Mouse (Mus musculus) embryo, embryonic 10 days (tissue): ENCODE measurements around the gene Ccdc85c.

Experiments
- DNase-seq: peaks from one replicate; pipeline ENCODE4 v3.0.0-alpha.2; 2015; ENCODE audit warnings: low spot score

Ccdc85c gene

GRCm38 (mm10) chr12:108238395-108239035 lies 36.7 kb downstream of the Ccdc85c start:
- no peak for DNase-seq

DNA sequence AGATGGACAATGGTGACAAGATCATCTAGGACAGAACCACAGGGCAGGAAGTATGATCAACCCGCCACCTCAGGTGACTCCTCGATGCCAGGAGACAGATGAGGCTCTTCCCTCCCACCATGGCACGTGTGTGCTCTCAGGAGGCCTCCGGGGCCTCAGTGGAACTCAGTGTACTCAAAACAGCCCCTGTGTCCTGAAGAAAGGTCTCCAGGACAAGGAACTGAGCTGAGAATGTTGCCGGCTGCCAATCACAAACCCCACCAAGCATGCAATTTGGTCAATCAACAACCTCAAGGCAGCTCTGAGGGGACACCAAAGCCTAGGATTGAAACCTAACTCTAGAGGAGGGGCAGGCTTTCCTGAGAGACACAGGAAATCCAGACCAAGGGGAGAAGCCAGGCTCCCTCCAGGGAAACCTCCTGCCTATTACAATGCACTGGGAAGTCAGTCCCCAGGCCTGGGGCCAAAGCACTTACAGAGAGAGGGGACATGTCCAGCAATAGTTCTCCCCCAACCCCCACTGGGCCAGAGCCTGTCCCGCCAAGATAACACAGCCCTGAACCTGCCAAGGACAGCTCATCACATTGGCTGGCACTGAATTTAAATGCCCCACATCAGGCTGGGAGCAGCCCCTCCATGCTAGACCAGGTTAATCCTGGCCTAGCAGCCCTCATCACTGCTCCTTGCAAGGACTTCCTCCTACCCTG lies 37.8 kb downstream of the Ccdc85c start:
- no peak for DNase-seq

- DNase-seq: no peak
Measured at GRCm38 (mm10) chr12:108235976-108236555, 39.2 kb downstream of the Ccdc85c start.

DNA sequence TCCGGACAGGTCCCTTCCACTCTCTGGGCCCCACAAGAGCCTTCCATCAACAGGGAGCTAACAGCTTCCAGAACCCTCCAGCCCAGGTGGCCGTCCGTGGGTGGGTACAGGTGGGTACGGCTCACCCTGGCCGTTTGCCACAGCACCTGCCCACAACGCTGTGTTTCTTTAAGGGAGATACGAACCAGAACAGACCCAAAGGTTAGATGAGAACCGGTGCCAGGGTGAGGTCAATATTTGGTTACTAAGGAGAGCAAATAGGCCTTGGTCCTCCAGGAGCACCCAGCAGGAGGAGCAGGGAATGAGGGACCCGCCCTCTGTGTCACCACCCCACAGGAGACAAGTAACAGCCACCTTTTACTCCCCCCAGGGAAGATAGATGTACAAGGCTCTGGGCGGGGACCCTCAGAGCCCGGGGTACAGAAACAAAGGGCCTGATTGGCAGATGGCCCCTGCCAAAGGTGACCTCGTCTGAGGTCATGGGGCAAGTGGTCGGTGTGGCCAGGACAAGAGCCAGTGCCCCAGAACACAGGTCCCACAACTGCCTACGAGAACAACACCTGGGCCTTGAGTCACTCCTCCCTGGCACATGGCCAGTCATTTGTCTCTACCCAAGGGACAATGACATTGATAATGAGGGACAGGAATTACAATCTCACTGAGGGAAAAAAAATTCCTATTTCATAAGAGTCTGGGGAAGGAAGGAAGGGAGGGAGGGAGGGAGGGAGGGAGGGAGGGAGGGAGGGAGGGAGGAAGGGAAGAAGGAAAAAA lies 40.2 kb downstream of the Ccdc85c start:
- no peak for DNase-seq

DNA sequence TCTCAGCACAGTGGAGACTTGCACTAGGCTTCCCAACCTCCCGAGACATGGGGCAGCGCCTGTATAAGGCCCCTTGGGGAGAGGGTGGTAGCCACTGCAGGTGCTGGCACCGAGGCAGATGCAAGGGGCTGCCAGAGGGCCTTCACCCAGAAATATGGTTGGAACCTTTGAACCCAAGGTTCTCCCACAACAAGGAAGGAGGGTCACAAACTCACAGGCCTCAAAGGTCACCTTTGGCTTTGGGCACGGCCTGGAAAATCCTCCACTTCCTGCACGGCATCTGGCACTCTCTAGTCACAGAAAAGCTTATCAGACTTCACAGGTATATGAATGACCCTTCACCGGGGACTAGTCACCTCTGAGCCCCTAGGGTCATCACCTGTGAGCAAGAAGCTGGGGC lies 41.5 kb downstream of the Ccdc85c start:
- DNase-seq: no peak

DNA sequence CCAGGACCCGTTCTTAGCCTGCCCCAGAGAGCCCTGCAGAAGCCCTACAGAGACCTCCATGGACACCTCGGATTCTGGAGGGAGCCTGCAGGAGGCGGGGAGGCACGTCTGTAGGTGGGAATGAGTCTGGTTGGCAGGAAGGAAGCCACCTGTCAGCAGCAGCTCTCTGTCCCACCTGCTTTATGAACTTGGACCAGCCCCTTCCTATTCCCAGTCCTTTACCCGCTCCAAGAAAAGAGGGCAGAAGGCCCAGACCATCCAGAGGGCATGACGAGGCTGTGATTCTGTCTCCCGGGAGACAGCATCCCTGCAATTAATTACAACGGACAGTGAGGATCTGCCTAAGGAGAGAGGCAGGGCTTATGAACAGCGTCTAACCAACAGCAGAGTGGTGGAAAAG lies 43.3 kb downstream of the Ccdc85c start:
- no peak for DNase-seq

DNA sequence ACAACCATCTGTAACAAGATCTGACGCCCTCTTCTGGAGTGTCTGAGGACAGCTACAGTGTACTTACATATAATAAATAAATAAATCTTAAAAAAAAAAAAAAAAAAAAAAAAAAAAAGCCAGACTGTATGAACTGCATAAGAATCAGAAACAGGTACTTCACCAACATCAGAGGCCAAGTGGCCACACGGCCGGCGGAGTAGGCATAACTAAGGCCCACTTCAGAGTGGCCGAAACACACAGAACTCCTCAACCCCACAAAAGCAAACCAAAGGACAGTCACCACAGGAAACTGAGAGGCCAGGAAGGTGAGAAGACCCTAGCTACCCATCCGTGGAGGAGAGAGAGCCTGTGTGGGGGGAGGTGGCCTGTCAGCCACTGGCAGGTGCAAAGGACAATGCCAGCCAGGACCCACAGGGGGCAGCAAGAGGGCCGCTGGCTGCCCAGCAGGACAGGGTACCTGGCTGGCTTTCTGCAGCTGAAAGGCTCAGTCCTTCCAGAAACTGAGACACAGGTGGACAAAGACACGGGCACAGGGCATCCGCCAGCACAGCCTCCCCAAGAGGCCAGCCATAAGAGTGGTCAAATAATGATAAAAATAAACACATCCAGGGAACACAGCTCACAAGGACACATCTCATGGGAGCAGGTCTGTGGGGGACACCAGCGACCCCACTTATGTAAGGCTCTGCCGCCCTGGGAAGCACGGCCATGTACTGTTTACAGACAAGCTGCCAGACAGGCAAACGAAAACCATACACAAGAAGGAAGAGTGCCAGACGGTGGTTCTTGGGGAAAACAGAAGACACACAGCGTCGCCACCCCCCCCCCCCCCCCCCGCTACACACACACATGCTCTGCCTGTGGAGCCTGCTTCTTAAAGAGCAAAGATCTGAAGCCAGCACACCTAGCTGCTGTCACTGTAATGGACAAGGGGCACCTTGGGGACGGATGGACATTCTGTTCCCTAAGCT lies 44.1 kb downstream of the Ccdc85c start:
- DNase-seq: no peak

- no peak for DNase-seq
Measured at GRCm38 (mm10) chr12:108230077-108230476, 45.1 kb downstream of the Ccdc85c start.

- no peak for DNase-seq
Measured at GRCm38 (mm10) chr12:108227527-108227926, 47.7 kb downstream of the Ccdc85c start.

DNA sequence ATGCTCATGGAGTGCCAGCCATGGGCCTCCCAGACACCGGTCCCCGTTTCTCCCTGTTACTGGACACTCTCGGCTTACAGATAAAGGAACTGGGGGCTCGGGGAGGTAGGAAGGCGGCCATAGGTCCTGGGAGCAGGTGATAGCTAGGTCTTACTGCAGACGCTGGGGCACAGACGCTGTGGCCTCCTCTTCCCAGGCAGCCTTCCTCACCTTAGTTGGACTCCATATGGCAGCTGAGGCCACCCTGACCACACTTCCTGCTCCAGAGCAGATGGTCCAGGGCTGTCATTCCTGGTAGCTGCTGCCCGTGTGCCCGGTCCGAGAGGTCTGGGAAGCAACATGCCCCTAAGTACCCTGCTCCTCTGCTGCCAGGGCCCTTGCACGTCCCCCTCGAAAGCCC lies 48.3 kb downstream of the Ccdc85c start:
- DNase-seq: no peak

DNA sequence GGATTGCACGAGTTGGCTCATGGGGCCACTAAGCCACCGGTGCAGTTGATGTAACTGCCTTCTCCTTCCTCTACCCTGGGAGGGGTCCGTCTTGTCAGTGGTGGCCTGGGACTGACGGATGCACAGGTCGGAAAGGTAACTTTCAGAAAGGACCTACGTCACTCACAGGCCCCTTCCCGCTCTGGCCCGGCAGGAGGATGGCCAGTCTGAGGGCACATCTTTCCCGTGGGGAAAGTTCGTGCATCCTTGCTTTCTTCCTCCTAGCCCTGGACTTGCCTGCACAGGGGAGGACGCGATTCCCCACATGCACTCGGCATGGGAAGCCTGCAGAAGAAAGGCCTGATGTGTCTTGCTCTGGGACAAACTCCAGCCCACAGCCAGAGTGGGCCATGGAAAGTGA lies 49.0 kb downstream of the Ccdc85c start:
- DNase-seq: no peak

GRCm38 (mm10) chr12:108225781-108226180 lies 49.4 kb downstream of the Ccdc85c start:
- DNase-seq: no peak

- no peak for DNase-seq
Measured at GRCm38 (mm10) chr12:108223357-108223756, 51.9 kb downstream of the Ccdc85c start.

- no peak for DNase-seq
Measured at GRCm38 (mm10) chr12:108221712-108222111, 53.5 kb downstream of the Ccdc85c start.

- no peak for DNase-seq
Measured at GRCm38 (mm10) chr12:108221206-108221605, 54.0 kb downstream of the Ccdc85c start.

GRCm38 (mm10) chr12:108220621-108221020 lies 54.6 kb downstream of the Ccdc85c start:
- no peak for DNase-seq

DNA sequence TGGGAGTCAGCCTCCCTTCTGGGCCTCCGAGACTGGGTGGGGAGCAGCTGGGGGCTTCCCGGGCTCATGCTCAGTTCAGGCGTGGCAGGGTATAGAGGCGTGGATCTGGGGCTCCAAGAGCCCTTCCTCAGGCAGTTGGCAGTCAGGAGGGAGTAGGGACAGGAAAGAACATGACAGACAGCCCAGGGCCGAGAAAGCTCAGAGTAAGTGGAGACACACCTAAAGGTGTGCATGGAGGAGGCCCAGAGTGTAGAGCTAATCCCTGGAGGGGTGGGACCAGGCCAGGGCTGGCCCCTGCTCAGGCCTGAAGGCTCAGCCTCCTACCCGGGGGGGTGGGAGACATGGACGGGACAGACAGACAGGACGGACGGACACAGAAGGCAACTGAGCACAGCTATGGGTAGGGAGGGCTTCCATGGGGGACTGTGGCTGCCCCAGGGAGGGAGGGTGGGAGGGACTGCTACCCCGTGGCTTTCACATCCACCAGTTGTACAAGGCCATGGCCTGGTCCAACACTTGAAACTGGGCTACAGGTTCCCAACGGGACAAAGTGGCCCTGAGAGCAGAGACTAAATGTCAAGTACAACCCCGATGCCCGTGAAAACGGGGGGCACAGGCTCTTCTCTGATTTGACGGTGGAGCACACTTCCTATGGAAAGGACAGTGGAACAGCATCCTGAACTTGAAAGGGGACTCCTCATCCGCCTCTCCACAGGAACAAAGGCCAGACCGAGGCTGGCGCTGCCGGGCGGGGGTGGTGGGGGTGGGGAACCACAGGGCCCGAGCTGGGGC lies 55.2 kb downstream of the Ccdc85c start:
- DNase-seq: no peak

GRCm38 (mm10) chr12:108219163-108219562 lies 56.1 kb downstream of the Ccdc85c start:
- DNase-seq: no peak

DNA sequence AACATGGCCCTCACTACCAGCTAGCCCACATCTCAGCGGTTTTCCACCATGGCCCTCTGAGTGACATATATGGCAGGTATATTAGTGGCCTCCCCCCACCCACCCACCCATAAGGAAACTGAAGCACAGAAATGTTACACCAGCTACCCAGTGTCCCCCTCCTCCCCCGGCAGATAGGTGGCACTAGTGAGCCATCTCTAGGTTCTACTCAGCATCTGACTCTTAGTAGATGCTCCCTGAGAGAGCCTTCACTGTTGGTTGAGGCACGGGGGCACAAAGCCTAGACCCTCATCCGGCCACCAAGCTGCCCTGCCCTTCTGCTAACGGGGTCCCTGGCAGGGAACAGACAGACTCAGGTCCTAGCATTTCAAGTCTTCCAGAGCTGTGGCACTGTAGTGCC lies 57.7 kb downstream of the Ccdc85c start:
- DNase-seq: peak; percentile 59

DNA sequence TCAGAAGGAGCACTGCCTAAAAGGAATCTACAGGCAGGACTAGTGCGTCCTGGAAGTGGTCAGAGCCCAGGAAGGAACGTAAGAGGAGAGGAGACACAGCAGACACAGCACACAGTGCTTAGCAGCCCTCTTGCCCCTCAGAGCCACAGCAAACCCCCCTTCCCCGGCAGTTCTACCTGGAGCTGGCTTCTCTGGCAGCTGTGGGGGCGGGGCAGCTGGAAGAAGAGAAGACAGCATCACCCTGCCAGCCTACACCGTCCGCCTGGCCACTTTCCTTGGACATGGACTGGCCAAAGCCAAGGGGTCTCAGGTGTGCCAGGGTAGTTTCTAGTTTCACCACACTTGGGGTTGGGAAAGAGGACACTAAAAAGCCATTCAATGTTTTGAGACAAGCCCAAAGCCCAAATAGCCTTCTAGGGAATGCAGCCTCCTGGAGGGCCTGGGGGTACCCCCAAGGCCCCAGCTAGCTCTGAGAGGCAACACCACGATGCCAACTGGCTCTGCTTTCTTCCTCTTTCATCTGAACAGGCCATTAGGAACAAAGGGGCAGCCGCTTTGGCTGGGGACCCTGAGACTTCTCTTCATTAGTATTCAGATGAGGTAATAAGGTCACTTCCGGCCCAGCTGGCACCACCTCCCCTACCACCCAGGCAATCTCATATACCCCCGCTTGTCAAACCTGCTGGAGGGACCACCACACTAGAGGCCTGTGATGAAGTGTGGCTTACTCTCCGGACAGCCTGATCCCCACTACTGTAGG lies 58.4 kb downstream of the Ccdc85c start:
- DNase-seq: no peak
